Mouse (Mus musculus): ENCODE measurements around the gene Tex12.

The Tex12 gene

DNA sequence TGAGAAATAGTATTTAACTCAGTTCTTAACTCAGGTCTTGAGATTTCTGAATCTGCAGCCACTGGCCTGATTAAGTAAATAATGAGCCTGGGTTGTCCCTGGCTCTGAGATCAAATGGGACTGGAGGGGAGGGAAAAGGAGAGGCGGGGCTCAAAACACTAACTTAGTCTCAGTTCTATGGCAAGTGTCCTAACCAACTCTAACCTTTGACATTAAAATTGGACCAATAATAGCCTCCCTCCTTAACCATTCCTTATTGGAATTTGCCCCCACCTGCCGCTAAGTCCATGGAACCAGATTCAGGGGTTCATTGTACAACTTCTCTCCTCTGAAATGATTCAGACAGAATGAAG lies 6.1 kb downstream of the Tex12 start, which contains the start of gene Bco2:
TSS of gene Bco2 (minus strand) at position 88 of the 353 bp plus-strand sequence.
- no peak for DNase-seq (ENCODE audit: low spot score in 2 of 2)

DNA sequence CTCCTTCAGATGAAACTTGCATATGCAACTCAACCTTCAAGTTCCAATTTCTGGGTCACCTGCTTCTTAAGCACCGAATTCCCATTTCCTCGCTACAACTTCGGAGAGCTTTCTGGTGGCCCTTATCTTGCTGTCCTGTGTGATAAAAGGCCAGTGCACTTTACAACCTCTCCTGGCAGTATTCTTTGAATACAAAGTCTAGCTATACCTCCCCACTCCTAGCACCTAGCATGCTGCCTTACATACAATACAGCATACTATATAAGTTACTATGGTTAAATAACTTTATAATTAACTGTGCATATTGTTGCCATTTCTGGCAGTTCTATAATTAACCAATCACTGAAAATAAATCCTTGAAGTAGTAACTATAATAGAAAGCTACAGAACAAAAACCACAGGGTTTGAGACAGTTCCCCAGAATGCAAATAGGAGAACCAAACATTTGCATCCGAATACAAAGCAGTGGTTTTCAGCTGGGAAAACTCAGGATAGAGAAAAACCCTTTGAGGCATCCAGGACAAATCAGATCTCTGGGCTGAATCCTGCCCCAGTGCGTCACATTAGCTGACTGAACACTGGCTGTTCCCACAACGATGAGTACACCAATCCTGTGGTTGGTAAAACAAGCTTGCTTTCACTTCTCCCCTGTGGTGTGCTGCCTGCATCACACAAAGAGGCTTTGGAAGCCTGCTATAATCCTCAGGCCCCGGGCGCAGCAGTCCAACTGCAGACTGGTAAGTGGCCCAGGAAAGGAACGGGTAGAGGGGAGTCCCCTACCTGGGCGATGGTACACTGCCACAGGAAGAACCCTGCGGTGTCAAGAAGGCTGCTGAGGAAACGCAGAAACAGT lies 6.7 kb downstream of the Tex12 start, which contains the start of gene Il18:
TSS of gene Il18 (plus strand) at position 587 of the 853 bp plus-strand sequence.
- peak in 1 of 2 experiments; percentile 28 for DNase-seq (ENCODE audit: low spot score in 2 of 2)

DNA sequence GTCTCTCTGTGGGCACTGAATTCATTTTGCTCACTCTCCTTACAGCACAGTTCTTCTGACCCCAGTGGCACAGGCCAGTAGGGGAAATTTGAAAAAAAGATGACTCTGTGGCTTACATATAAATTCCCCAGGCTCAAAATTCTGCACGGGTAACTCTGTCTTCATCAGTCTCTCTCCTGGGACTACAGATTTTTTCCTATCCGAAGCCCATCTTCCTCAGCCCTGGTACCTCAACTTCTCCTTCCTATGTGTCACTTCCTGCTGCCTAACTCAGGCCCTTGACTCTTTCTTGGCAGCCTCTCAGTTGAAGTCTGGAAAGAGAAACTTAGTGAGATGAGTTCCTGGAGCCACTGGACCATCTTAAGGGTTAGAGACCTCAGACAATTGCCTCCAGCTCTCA lies 7.6 kb downstream of the Tex12 start:
- DNase-seq (ENCODE audit: low spot score in 2 of 2), result no peak

DNA sequence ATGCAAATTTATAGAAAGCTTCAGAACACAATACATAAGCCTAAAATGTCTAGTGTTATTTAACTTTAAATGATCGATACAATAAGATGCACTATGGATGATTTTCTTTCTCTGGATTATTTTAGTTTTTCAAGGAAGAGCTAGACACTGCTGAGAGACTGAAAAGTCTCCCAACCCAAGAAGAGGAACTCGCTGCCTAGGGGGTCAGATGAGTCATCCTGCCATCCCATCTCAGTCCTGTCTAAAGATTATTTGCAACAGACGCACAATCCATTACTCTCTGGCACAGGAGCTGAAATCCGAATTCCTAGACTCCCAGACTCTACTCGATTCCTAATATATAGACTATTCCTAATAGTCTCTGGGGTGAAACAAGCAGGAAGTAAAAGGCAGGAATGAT lies 8.9 kb downstream of the Tex12 start:
- no peak for DNase-seq (ENCODE audit: low spot score in 2 of 2)

DNA sequence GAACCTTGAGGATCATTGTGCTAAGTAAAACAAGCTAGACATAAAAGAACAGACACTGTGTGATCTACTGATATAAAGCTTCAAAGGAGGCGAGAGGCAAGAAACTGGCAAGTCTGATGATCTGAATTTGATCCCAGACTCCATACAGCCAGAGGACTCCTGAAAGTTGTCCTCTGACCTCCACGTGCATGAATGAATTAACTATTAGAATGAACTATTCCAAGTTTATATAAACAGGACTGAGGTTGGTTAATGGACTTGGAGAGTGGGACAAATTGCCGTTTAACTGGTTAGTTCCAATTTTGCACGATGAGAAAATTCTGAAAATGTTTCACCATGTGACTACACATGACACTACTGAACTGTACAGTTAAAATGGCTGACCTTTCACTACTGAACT lies 12.2 kb downstream of the Tex12 start:
- no peak for DNase-seq (ENCODE audit: low spot score in 2 of 2)

- DNase-seq (ENCODE audit: low spot score in 2 of 2), result no peak
Measured at GRCm38 (mm10) chr9:50547859-50548478, 13.2 kb downstream of the Tex12 start.

- no peak for DNase-seq (ENCODE audit: low spot score in 2 of 2)
Measured at GRCm38 (mm10) chr9:50542401-50542800, 18.7 kb downstream of the Tex12 start.

GRCm38 (mm10) chr9:50540170-50540569 lies 21.0 kb downstream of the Tex12 start:
- no peak for DNase-seq (ENCODE audit: low spot score in 2 of 2)

DNA sequence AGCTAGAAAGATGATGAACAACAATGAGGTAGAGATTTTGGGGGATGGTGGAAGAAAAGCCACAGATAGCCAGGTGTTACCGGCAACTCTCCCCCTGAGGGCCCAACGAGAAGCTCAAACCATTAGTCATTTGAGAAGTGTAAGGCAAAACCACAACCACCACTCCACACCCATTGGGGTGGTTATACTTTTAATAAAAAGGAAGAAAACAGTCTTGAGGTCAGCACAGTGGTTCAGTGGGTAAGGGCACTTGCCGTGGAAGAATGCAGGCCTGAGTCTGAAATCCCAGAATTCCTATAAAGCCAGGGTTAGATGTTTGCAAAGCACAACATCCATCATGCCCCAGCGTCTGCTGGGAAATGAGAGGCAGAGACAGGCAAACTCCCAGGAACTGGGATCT lies 23.8 kb downstream of the Tex12 start:
- peak in 1 of 2 experiments; percentile 55 for DNase-seq (ENCODE audit: low spot score in 2 of 2)

GRCm38 (mm10) chr9:50536603-50537135 lies 24.5 kb downstream of the Tex12 start:
- peak; percentile 2 to 32 for DNase-seq (ENCODE audit: low spot score in 2 of 2)

- DNase-seq (ENCODE audit: low spot score in 2 of 2), result peak in 1 of 2 experiments; percentile 50
Measured at GRCm38 (mm10) chr9:50535930-50536329, 25.2 kb downstream of the Tex12 start.

DNA sequence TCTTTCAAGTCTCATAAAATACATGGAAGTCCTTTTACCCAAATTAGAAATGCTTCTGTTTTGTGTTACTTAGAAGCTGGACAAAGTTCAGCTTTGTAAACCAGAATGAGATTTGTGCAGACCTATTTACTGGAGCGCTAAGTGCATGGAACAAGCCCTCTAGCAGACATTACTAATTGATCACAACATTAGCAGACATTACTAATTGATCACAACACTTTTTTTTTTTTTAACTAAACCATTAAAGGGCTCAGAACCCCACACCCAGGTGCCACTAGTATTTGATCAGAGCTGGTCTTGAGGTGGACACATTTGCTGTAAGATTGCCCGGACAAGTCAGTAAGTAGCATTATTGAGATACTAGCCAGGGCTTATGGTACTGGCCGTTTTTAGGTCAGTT lies 27.3 kb downstream of the Tex12 start:
- peak; percentile 2 to 55 for DNase-seq (ENCODE audit: low spot score in 2 of 2)

- DNase-seq (ENCODE audit: low spot score in 2 of 2), result peak; percentile 38 to 74
Measured at GRCm38 (mm10) chr9:50533328-50533727, 27.8 kb downstream of the Tex12 start.

GRCm38 (mm10) chr9:50530890-50531289 lies 30.2 kb downstream of the Tex12 start:
- no peak for DNase-seq (ENCODE audit: low spot score in 2 of 2)

DNA sequence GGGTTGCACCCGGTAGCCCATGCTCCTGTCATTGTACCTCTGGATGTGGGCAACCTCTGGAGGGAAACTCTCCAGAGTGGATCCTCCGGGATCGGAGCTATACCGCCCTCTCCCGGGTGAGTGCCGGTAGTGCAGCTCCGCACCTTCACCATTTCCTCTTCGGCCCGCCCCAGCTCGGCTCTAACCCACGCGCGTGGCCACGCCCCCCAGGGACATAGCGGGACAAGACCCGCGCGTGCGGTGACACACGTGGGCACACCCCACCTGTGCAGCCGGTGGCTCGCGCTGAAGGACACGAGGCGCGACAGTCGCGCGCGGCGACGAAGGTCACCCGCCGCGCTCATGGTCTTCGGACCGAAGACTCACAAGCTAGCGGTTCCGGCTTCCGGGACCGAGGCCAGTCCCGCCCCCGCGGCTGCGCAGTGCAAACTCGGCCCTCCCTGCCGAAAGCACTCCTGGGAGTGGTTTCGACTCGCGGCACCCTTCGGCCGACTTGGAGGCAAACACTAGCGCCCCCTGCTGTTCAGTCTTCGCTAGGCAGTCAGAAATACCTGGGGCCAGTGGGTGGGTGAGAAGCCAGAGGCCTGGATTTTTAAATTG lies 32.7 kb downstream of the Tex12 start, which contains the start of gene Pts:
TSS of gene Pts (minus strand) at position 432 of the 600 bp plus-strand sequence.
- peak; percentile 97 to 99 for DNase-seq (ENCODE audit: low spot score in 2 of 2)

GRCm38 (mm10) chr9:50527860-50528259 lies 33.3 kb downstream of the Tex12 start:
- DNase-seq (ENCODE audit: low spot score in 2 of 2), result no peak

- DNase-seq (ENCODE audit: low spot score in 2 of 2), result no peak
Measured at GRCm38 (mm10) chr9:50525585-50525984, 35.5 kb downstream of the Tex12 start.

GRCm38 (mm10) chr9:50524936-50525335 lies 36.2 kb downstream of the Tex12 start:
- DNase-seq (ENCODE audit: low spot score in 2 of 2), result no peak

- DNase-seq (ENCODE audit: low spot score in 2 of 2), result no peak
Measured at GRCm38 (mm10) chr9:50522574-50522973, 38.6 kb downstream of the Tex12 start.

- no peak for DNase-seq (ENCODE audit: low spot score in 2 of 2)
Measured at GRCm38 (mm10) chr9:50521562-50521961, 39.6 kb downstream of the Tex12 start.

GRCm38 (mm10) chr9:50520748-50521147 lies 40.4 kb downstream of the Tex12 start:
- DNase-seq (ENCODE audit: low spot score in 2 of 2), result no peak

- DNase-seq (ENCODE audit: low spot score in 2 of 2), result no peak
Measured at GRCm38 (mm10) chr9:50518781-50519180, 42.3 kb downstream of the Tex12 start.

All from spleen, postnatal 4 days (tissue).